Mouse (Mus musculus) brain, adult 2 months (tissue): ENCODE measurements around the gene Dpp6.

Experiments used
- DNase-seq: peaks from one replicate; pipeline ENCODE4 v3.0.0; 2011; ENCODE audit warnings: low read depth, low spot score

The Dpp6 gene

GRCm38 (mm10) chr5:27658165-27658564 lies 841.2 kb downstream of the Dpp6 start:
- DNase-seq: no peak

GRCm38 (mm10) chr5:27658569-27658968 lies 841.6 kb downstream of the Dpp6 start:
- no peak for DNase-seq

GRCm38 (mm10) chr5:27659019-27659418 lies 842.0 kb downstream of the Dpp6 start:
- DNase-seq: no peak

- DNase-seq: no peak
These were observed 842.8 kb downstream of the Dpp6 start for GRCm38 (mm10) chr5:27659781-27660180.

GRCm38 (mm10) chr5:27664111-27664510 lies 847.1 kb downstream of the Dpp6 start:
- DNase-seq: no peak

- DNase-seq: no peak
These were observed 854.5 kb downstream of the Dpp6 start for GRCm38 (mm10) chr5:27671487-27671886.

GRCm38 (mm10) chr5:27677247-27677666 lies 860.3 kb downstream of the Dpp6 start:
- DNase-seq: peak; percentile 95

- peak; percentile 34 for DNase-seq
These were observed 862.1 kb downstream of the Dpp6 start for GRCm38 (mm10) chr5:27679151-27679550.

- peak; percentile 73 for DNase-seq
These were observed 863.5 kb downstream of the Dpp6 start for GRCm38 (mm10) chr5:27680476-27680875.

- DNase-seq: no peak
These were observed 868.2 kb downstream of the Dpp6 start for GRCm38 (mm10) chr5:27685162-27685561.

GRCm38 (mm10) chr5:27685923-27686322 lies 868.9 kb downstream of the Dpp6 start:
- DNase-seq: no peak

GRCm38 (mm10) chr5:27687311-27687710 lies 870.3 kb downstream of the Dpp6 start:
- no peak for DNase-seq

- peak; percentile 11 for DNase-seq
These were observed 885.5 kb downstream of the Dpp6 start for GRCm38 (mm10) chr5:27702482-27702881.

- no peak for DNase-seq
These were observed 888.0 kb downstream of the Dpp6 start for GRCm38 (mm10) chr5:27705020-27705419.

GRCm38 (mm10) chr5:27706551-27706950 lies 889.5 kb downstream of the Dpp6 start:
- DNase-seq: no peak

GRCm38 (mm10) chr5:27707283-27707682 lies 890.3 kb downstream of the Dpp6 start:
- no peak for DNase-seq

GRCm38 (mm10) chr5:27708209-27708608 lies 891.2 kb downstream of the Dpp6 start:
- DNase-seq: peak; percentile 18

GRCm38 (mm10) chr5:27711461-27712192 lies 894.6 kb downstream of the Dpp6 start:
- DNase-seq: no peak

- peak; percentile 43 for DNase-seq
These were observed 897.4 kb downstream of the Dpp6 start for GRCm38 (mm10) chr5:27714356-27714755.

GRCm38 (mm10) chr5:27716026-27716425 lies 899.0 kb downstream of the Dpp6 start:
- DNase-seq: no peak

- peak; percentile 91 for DNase-seq
These were observed 900.3 kb downstream of the Dpp6 start for GRCm38 (mm10) chr5:27717301-27717700.

GRCm38 (mm10) chr5:27719311-27719710 lies 902.3 kb downstream of the Dpp6 start:
- DNase-seq: no peak

GRCm38 (mm10) chr5:27724460-27724859 lies 907.5 kb downstream of the Dpp6 start:
- no peak for DNase-seq

GRCm38 (mm10) chr5:27730666-27731065 lies 913.7 kb downstream of the Dpp6 start:
- DNase-seq: peak; percentile 75
